Mouse (Mus musculus) kidney, adult 10 weeks (tissue): ENCODE results near the gene Dpp10. TPM values are rescaled to one million over a fixed set of nuclear protein-coding genes. Genes with fewer than 3 reads are reported as not detected.

Source experiments
- polyA plus RNA-seq: library from polyadenylated mRNA; stranded (reverse); fragments of 350-450 nt; fragmentation: Illumina TruSeq; extraction: RNeasy Lipid Tissue Mini Kit (QIAGEN cat#74804); gene quantifications from one replicate; pipeline ENCODE4 v1.2.3, GENCODE M21; 2014; ENCODE audit warnings: low read depth, low replicate concordance

Dpp10 gene
- polyA plus RNA-seq: 0.16 TPM

DNA sequence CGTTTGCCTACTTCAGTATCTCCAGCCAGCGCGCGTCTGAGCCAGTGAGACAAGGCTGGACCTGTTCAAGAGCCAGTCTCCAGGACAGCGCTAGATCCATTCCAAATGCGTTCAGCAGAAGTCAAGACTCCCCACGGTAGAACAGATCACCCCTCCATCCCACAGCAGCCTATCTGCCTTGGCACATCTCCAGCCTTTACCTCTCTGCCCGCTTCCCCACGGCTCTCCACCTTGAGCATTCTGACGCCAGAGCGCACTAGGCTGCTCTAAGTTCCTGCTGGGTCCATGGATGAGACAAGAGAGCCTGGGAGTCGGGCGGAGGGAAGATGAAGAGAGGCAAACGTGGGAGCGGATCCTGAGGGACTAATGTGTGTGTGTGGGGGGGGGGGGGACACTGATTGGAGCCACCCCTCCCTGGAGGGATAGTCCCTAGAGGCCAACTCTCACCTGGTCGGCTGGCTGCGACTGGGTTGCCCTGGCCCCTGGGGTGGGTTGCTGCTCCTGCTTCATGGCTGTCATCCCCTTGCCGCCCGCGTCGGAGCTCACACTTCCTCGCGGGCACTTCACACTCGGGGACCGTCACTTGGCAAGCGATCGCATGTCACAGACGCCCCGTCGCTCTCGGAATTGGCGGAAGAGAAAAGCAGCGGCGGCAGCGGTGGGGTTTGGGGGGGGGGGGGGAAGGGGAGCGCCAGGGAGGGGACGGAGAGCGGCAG lies at the start of gene Dpp10:
Dpp10 (minus strand) TSS at position 635 of the 716 bp plus-strand sequence.

